Mouse (Mus musculus) CH12.LX (cell line): ENCODE measurements at regions not wholly inside any gene's neighbourhood (a gene's known extent, or its start where the extent isn't known, plus 50 kb on each side); places are given as distances from the start of the nearest gene placed in this dataset.

Source experiments
- DNase-seq: peaks from one replicate; pipeline ENCODE4 v3.0.0-alpha.2; 2013; ENCODE audit errors: extremely low read depth
- H3K27ac ChIP-seq: 2 replicates; pipeline ENCODE4 v1.5.1; 2012; ENCODE audit warnings: low read depth, mild to moderate bottlenecking, control low read depth, moderate library complexity; ENCODE audit not compliant: insufficient read depth
- H3K27me3 ChIP-seq: replicated peaks from 2 replicates; pipeline ENCODE3; 2012; ENCODE audit warnings: inconsistent platforms
- H3K36me3 ChIP-seq, 2 experiments: replicated peaks in 1 of 2; 2 replicates each; pipeline versions ENCODE3 to v1.6.1; 2012; ENCODE audit warnings: inconsistent platforms in 1 of 2, low read length in 1 of 2, mild to moderate bottlenecking in 1 of 2, mixed read lengths in 1 of 2, moderate library complexity in 1 of 2; ENCODE audit not compliant: control insufficient read depth in 1 of 2, insufficient read depth in 1 of 2
- H3K4me1 ChIP-seq, 2 experiments: 2 replicates each; pipeline ENCODE4 v1.6.1; 2012; ENCODE audit warnings: inconsistent platforms in 1 of 2, moderate library complexity in 1 of 2; ENCODE audit not compliant: insufficient read depth in 2 of 2, control insufficient read depth in 1 of 2
- H3K4me2 ChIP-seq: 2 replicates; pipeline ENCODE4 v1.6.1; 2012; ENCODE audit warnings: low read depth, mild to moderate bottlenecking, control low read depth; ENCODE audit not compliant: poor library complexity, insufficient read depth, severe bottlenecking
- H3K4me3 ChIP-seq, 3 experiments: fragments of 150-350 bp in 1 of 3; sonication (generic) in 1 of 3; replicated peaks in 1 of 3; 2 replicates each; pipeline versions ENCODE3 to v1.5.1; 2011 to 2012; ENCODE audit warnings: low read depth in 2 of 3, low read length in 2 of 3, mild to moderate bottlenecking in 2 of 3, moderate library complexity in 2 of 3, control low read depth in 1 of 3, improper control_type of control experiment in 1 of 3, inconsistent platforms in 1 of 3, mixed read lengths in 1 of 3; ENCODE audit not compliant: poor library complexity in 1 of 3
- H3K79me2 ChIP-seq: replicated peaks from 2 replicates; pipeline ENCODE4 v1.6.1; 2012; ENCODE audit warnings: mild to moderate bottlenecking, moderate library complexity; ENCODE audit not compliant: control insufficient read depth, poor library complexity, insufficient read depth, severe bottlenecking; ENCODE audit errors: extremely low read depth
- H3K9ac ChIP-seq: 2 replicates; pipeline ENCODE4 v1.6.1; 2012; ENCODE audit warnings: low read depth, mild to moderate bottlenecking, control low read depth, moderate library complexity; ENCODE audit not compliant: insufficient read depth
- H3K9me3 ChIP-seq: replicated peaks from 2 replicates; pipeline ENCODE3; 2012; ENCODE audit warnings: low read length, inconsistent platforms, mixed read lengths
- CHD1 ChIP-seq: IDR thresholded peaks from 2 replicates; pipeline ENCODE4 v1.6.1; 2012; ENCODE audit warnings: low read depth, low read length, improper control_type of control experiment, inconsistent platforms
- CHD2 ChIP-seq: IDR thresholded peaks from 2 replicates; pipeline ENCODE4 v1.6.1; 2011; ENCODE audit warnings: low read length, improper control_type of control experiment
- ELF1 ChIP-seq: IDR thresholded peaks from 2 replicates; pipeline ENCODE4 v1.6.1; 2014; ENCODE audit warnings: low read depth, mild to moderate bottlenecking, inconsistent platforms, low read length, improper control_type of control experiment
- GABPA ChIP-seq: IDR thresholded peaks from 2 replicates; pipeline ENCODE4 v1.6.1; 2012; ENCODE audit warnings: low read depth, low read length, improper control_type of control experiment, inconsistent platforms; ENCODE audit not compliant: insufficient replicate concordance
- KAT2A ChIP-seq: IDR thresholded peaks from 2 replicates; pipeline ENCODE4 v1.6.1; 2012; ENCODE audit warnings: low read length, improper control_type of control experiment, inconsistent platforms; ENCODE audit not compliant: insufficient replicate concordance
- MAX ChIP-seq: IDR thresholded peaks from 2 replicates; pipeline ENCODE4 v1.6.1; 2011; ENCODE audit warnings: low read length, improper control_type of control experiment
- MYC ChIP-seq: IDR thresholded peaks from 2 replicates; pipeline ENCODE4 v1.6.1; 2011; ENCODE audit warnings: low read depth, mild to moderate bottlenecking, improper control_type of control experiment, low read length
- POLR2A ChIP-seq: IDR thresholded peaks from 2 replicates; pipeline ENCODE4 v1.6.1; 2011; ENCODE audit warnings: low read depth, mild to moderate bottlenecking, improper control_type of control experiment, low read length
- RCOR1 ChIP-seq: conservative IDR thresholded peaks from 2 replicates; pipeline ENCODE4 v1.6.1; 2012; ENCODE audit warnings: low read depth, mild to moderate bottlenecking, inconsistent platforms, low read length, improper control_type of control experiment
- TCF12 ChIP-seq: IDR thresholded peaks from 2 replicates; pipeline ENCODE4 v1.6.1; 2014; ENCODE audit warnings: low read depth, mild to moderate bottlenecking, inconsistent platforms, low read length, improper control_type of control experiment
- UBTF ChIP-seq: IDR thresholded peaks from 2 replicates; pipeline ENCODE4 v1.6.1; 2012; ENCODE audit warnings: low read depth, mild to moderate bottlenecking, inconsistent platforms, low read length, improper control_type of control experiment, moderate library complexity
- USF2 ChIP-seq: conservative IDR thresholded peaks from 2 replicates; pipeline ENCODE4 v1.6.1; 2011; ENCODE audit warnings: low read depth, low read length, improper control_type of control experiment
- ZC3H11A ChIP-seq: IDR thresholded peaks from 2 replicates; pipeline ENCODE4 v1.6.1; 2012; ENCODE audit warnings: low read depth, mild to moderate bottlenecking, inconsistent platforms, low read length, improper control_type of control experiment
- ZNF384 ChIP-seq: IDR thresholded peaks from 2 replicates; pipeline ENCODE4 v1.6.1; 2012; ENCODE audit warnings: low read depth, low read length, improper control_type of control experiment, inconsistent platforms
- dilution Hi-C: fragments of 300-500 bp; cut with MboI; formaldehyde crosslinking; loops from 2 replicates; pipeline ENCODE4 v1.14.3; 2020; ENCODE audit warnings: low sequenced_read_pairs; ENCODE audit not compliant: extremely low pct_unique_long_range_greater_than_20kb, extremely low pct_ligation_motif_present
- in situ Hi-C: fragments of 300-500 bp; cut with MboI; formaldehyde crosslinking; loops from 3 replicates; pipeline ENCODE4 v1.14.3; 2019; ENCODE audit warnings: low sequenced_read_pairs, low pct_ligation_motif_present, low pct_unique_long_range_greater_than_20kb, mixed read lengths

DNA sequence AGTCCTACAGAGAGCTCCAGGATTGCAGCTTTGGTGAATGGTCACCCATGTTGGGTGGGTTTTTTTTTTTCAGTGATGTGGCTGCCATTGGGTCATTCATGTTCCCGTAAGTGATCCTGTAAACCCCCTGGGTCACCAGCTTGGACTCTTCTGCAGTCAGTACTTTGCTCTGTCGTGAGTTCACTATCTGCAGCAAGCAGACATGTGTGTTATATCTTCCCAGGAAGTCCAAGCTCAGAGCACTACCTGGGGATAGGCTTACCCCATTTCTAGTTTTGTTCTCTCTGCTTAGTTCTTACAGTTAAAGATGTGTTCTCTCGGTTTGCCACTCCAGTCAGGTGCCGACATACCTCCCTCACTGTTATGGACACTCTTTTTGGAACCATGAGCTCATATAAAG, 143.4 kb upstream of the Hs6st1 start:
- Histone ChIP-seq H3K9ac (no peak overlapping the region), H3K79me2 (no peaks in the 10 kb centered on the region), H3K27ac (no peak overlapping the region), H3K9me3 (no peaks in the 10 kb centered on the region), H3K4me1 (no peaks in the 10 kb centered on the region), H3K4me3 (no peak overlapping the region), H3K27me3 (no peaks in the 10 kb centered on the region), H3K36me3 (no peaks in the 10 kb centered on the region), H3K4me2 (no peak overlapping the region)
- no peak for DNase-seq
- TF ChIP-seq POLR2A (no peak), MAX (no peak), UBTF (no peak), TCF12 (no peak), CHD1 (no peak), MYC (no peak), RCOR1 (no peak)
- in situ Hi-C loops (no loop called here), dilution Hi-C loops (no loop called here)

DNA sequence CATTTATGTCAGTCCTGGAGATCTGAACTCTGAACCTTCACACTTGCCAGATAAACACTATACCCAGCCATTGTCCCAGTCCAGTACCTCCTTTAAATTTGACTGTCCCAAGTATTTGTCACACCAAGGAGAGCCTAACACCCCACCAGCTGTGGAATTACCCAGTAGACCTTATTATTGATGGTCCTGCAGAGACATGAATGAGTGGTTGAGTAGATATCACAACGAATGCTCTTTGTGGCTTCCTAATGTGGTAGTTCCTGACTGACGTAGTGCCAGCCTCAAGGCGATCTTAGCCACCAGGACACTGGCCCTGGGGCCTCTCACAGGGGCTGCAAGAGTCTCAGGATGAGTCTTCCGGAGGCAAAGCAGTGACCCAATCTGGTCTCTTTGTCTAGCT, 142.9 kb upstream of the Hs6st1 start:
- Histone ChIP-seq H3K27me3 (no peaks in the 10 kb centered on the region), H3K4me3 (no peak overlapping the region), H3K79me2 (no peaks in the 10 kb centered on the region)
- DNase-seq = no peak
- in situ Hi-C loops = no loop called here
- TF ChIP-seq UBTF = no peak
- no peak for TF ChIP-seq USF2
- no peak for TF ChIP-seq MAX
- no peak for TF ChIP-seq CHD2
- TF ChIP-seq GABPA = no peak
- TF ChIP-seq, all 38 proteins: peak for 0
- Histone ChIP-seq H3K27ac (no peak overlapping the region), H3K4me1 (no peaks in the 10 kb centered on the region), H3K36me3 (no peaks in the 10 kb centered on the region), H3K9ac (no peak overlapping the region), H3K4me2 (no peak overlapping the region), H3K9me3 (no peaks in the 10 kb centered on the region)
- dilution Hi-C loops = no loop called here

DNA sequence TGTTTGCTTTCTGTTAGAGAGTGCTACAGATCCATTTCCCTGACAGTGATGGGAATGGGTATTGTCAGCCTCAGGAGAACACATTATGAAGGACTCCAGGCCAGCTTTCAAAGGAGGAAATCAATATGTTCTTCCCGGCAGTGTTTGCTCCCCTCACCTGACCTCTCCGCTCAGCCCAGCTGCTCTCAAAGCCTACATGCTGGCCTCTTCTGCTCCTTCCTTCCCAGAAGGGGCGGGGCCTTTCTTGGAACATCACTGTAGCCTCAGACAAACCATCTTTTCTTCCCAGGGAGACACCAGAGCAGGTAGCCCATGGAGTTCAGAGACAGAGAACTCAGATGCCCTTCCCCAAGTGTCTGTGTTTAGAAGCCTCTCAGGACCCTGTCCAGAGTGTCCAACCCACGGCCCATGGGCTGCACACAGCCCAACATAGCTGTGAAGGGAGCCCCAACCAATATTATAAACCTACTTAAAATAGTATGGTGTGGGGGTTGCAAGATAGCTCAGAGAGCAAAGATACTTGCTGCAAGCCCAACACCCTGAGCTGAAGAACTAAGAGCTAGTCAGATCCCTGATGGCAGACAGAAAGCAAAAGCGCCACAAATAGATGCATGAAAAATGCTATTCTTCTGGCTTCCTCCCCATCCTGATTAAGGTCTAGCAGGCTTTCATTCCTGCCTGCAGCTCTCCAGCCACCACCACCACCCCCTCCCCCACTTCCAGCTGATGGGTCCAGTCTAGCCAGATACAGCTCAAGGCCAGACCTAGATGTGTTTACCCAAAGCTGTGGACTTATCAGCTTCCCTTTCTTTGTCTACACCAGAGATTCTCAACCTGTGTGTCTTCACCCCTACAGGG, 141.8 kb upstream of the Hs6st1 start:
- TF ChIP-seq ZNF384 (no peak), ZC3H11A (no peak), KAT2A (no peak), GABPA (no peak), USF2 (no peak), ELF1 (no peak)
- TF ChIP-seq, all 38 proteins: peak for 0
- DNase-seq = no peak
- no peak overlapping the region for H3K9ac ChIP-seq
- H3K9me3 ChIP-seq = no peaks in the 10 kb centered on the region
- H3K27ac ChIP-seq = no peak overlapping the region
- no peaks in the 10 kb centered on the region for H3K27me3 ChIP-seq
- in situ Hi-C loops (no loop called here), dilution Hi-C loops (no loop called here)
- no peaks in the 10 kb centered on the region for H3K36me3 ChIP-seq
- H3K4me3 ChIP-seq = no peak overlapping the region
- no peak overlapping the region for H3K4me2 ChIP-seq
- H3K79me2 ChIP-seq = no peaks in the 10 kb centered on the region
- H3K4me1 ChIP-seq = no peaks in the 10 kb centered on the region
